Mouse (Mus musculus) testis, adult 2 months (tissue): ENCODE measurements around the gene Lmf2.

Source experiments
- CTCF ChIP-seq: fragments of 200-500 bp; IDR thresholded peaks from 2 replicates; pipeline ENCODE4 v1.5.1; 2012; ENCODE audit warnings: low read depth, mild to moderate bottlenecking, inconsistent platforms, low read length, moderate library complexity; ENCODE audit not compliant: control insufficient read depth, insufficient read depth, insufficient replicate concordance
- POLR2A ChIP-seq: fragments of 200-500 bp; IDR thresholded peaks from 2 replicates; pipeline ENCODE4 v1.6.1; 2012; ENCODE audit warnings: low read depth, mild to moderate bottlenecking, inconsistent platforms, low read length, moderate library complexity; ENCODE audit not compliant: control insufficient read depth

DNA sequence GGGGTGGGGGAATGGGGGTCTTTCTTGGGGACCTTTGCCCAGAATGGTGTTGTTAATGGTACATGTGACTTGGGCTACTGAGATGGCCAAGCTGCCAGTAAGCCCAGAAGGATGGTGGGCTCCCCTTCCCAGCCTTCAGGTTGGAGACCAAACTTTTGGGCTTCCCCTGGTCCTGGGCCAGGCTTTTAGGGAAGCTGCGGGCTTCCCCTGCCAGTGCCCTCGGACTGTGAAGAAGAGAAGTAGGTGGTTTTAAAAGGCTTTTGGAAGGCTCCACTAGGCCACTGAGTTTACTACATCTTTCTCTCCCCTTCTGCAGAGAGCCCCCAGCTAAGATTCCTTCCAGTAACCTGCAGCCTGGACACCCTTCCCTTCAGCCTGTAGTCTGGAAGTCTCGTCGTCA, 31.8 kb downstream of the Lmf2 start:
- TF ChIP-seq POLR2A = no peak
- TF ChIP-seq CTCF = no peak
